11 mouse cellular contexts compared by ENCODE assay signal in the genomic region with DNA sequence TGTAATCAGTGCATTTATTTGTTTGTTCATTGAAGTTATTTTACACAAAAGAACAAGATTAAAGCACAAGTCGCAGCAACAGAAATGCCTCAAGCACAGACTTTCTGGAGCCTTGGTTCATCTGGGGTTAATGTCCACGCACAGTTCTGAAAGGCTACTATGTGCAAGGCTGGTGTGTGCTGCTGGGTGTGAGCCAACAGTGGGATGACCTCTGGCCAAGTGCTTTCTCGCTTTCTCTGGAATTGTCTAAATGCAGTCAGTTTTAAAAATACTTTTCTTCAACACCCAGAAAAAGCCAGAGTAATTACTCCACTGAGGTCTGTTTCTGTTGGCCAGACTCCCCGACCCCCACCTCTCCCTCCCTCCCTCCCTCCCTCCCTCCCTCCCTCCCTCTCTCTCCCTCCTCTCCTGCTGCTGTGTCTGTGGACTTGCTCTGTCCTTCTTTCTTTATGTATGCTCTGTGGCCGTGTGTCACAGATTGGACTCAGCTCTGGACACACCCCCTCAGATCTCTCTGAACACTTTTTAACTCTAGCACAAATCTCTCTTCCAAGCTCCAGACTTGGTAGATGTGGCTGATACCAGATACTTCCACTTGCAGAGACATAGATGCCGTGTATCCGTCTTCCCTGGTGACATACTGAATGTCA.
DNase-seq lines count a peak whose midpoint lies in the region; ATAC-seq and TF ChIP-seq lines count a peak whose summit lies in the region.
"Had no signal": no experiment of that assay in that cellular context is flagged by ENCODE, and none has a peak within 500 bp of the region (broad histone marks: within the 10 kb centered on the region; RNA-seq: fewer than 3 reads in every experiment).

No protein-coding gene starts in this region.

- no peak for DNase-seq in heart, adult 8-10 months (ENCODE audit: low spot score)
- peak; percentile 33 for DNase-seq in midbrain, postnatal 0 days (ENCODE audit: low spot score)
- DNase-seq in midbrain, embryonic 10.5 days (ENCODE audit: low spot score), result no peak
- DNase-seq in kidney, adult 2 months, result peak; percentile 86
- DNase-seq in lung, postnatal 4 days, result peak; percentile 38 to 67
- DNase-seq in layer of hippocampus, postnatal 10 days (ENCODE audit: low spot score in 2 of 2), result no peak
- no peak for DNase-seq in thymus, postnatal 10 days (ENCODE audit: low spot score in 2 of 2)
- DNase-seq: forebrain, postnatal 0 days had no signal

- peaks cover 14% of the 10 kb centered on the region for H3K4me1 ChIP-seq in heart, embryonic 13.5 days
- no peaks in the 10 kb centered on the region for H3K4me1 ChIP-seq in midbrain, postnatal 0 days (ENCODE audit: insufficient read depth, low read length)
- H3K4me1 ChIP-seq in midbrain, embryonic 10.5 days, result no peaks in the 10 kb centered on the region
- 0 out of 2 replicates have a peak, but pooled peaks cover 5% of the 10 kb centered on the region for H3K4me1 ChIP-seq in kidney, adult 2 months (ENCODE audit: control insufficient read depth, insufficient read depth, low read length)

- ATAC-seq in heart, embryonic 13.5 days (ENCODE audit: extremely low read depth, insufficient number of reproducible peaks, low FRiP score, low TSS enrichment), result peak; percentile 34; the same call in 1 of the 2 replicates
- no peak for ATAC-seq in midbrain, postnatal 0 days (ENCODE audit: low FRiP score)
- ATAC-seq: activated CD4-positive, CD25-positive, alpha-beta regulatory T cell, adult 4 months; forebrain, postnatal 0 days had no signal

- no peaks in the 10 kb centered on the region for H3K36me3 ChIP-seq in heart, embryonic 13.5 days
- H3K36me3 ChIP-seq in midbrain, postnatal 0 days (ENCODE audit: insufficient read depth, low read length), result no peaks in the 10 kb centered on the region
- no peaks in the 10 kb centered on the region for H3K36me3 ChIP-seq in midbrain, embryonic 10.5 days
- no peaks in the 10 kb centered on the region for H3K36me3 ChIP-seq in kidney, adult 2 months (ENCODE audit: control insufficient read depth, insufficient read depth, low read length)

- TF ChIP-seq CTCF in midbrain, postnatal 0 days (IDR thresholded peaks at IDR 0.05), result no peak
- no peak for TF ChIP-seq CTCF in kidney, adult 2 months (conservative IDR thresholded peaks at IDR 0.05; ENCODE audit: insufficient read depth, insufficient read length, low read depth, low read length)

- TF ChIP-seq POLR2A in kidney, adult 2 months (IDR thresholded peaks at IDR 0.05; ENCODE audit: low read depth, low read length), result no peak

- H3K4me2 ChIP-seq in heart, embryonic 13.5 days, result no peak overlapping the region
- no peak overlapping the region for H3K4me2 ChIP-seq in midbrain, postnatal 0 days (ENCODE audit: low read depth, low read length, poor library complexity, severe bottlenecking)
- H3K4me2 ChIP-seq: hindbrain, embryonic 14.5 days had no signal

- H3K9me3 ChIP-seq in heart, embryonic 13.5 days, result no peaks in the 10 kb centered on the region
- H3K9me3 ChIP-seq in midbrain, postnatal 0 days (ENCODE audit: low read length), result no peaks in the 10 kb centered on the region
- no peaks in the 10 kb centered on the region for H3K9me3 ChIP-seq in midbrain, embryonic 10.5 days (replicated peaks)

- 56% methylated on average over 7 of the region's 7 CpGs for whole genome bisulfite sequencing in heart, embryonic 13.5 days
- WGBS in midbrain, postnatal 0 days, result 63% methylated on average over 7 of the region's 7 CpGs
- 79% methylated on average over 7 of the region's 7 CpGs for WGBS in midbrain, embryonic 10.5 days
- 36% methylated on average over 7 of the region's 7 CpGs for WGBS in kidney, adult 2 months

- no peak overlapping the region for H3K4me3 ChIP-seq in heart, embryonic 13.5 days
- no peak overlapping the region for H3K4me3 ChIP-seq in midbrain, postnatal 0 days (ENCODE audit: low read depth, low read length)
- no peak overlapping the region for H3K4me3 ChIP-seq in midbrain, embryonic 10.5 days
- no peak overlapping the region for H3K4me3 ChIP-seq in kidney, adult 2 months (ENCODE audit: insufficient read depth, low read depth, low read length)

- H3K9ac ChIP-seq in heart, embryonic 13.5 days, result no peak overlapping the region
- H3K9ac ChIP-seq in midbrain, postnatal 0 days (replicated peaks; ENCODE audit: low read length, poor library complexity, severe bottlenecking), result no peak overlapping the region
- H3K9ac ChIP-seq: forebrain, postnatal 0 days; hindbrain, embryonic 14.5 days had no signal

- no peak overlapping the region for H3K27ac ChIP-seq in heart, embryonic 13.5 days (replicated peaks)
- H3K27ac ChIP-seq in midbrain, postnatal 0 days (ENCODE audit: low read depth, low read length), result no peak overlapping the region
- no peak overlapping the region for H3K27ac ChIP-seq in midbrain, embryonic 10.5 days (replicated peaks)
- H3K27ac ChIP-seq in kidney, adult 2 months (ENCODE audit: insufficient read depth, low read depth, low read length), result no peak overlapping the region
- H3K27ac ChIP-seq: hindbrain, embryonic 14.5 days had no signal

- 0 out of 2 replicates have a peak, but pooled peaks cover 11% of the 10 kb centered on the region for H3K27me3 ChIP-seq in heart, embryonic 13.5 days (replicated peaks)
- H3K27me3 ChIP-seq in midbrain, postnatal 0 days (ENCODE audit: insufficient read depth, low read length), result no peaks in the 10 kb centered on the region
- H3K27me3 ChIP-seq in midbrain, embryonic 10.5 days (ENCODE audit: low read depth, poor library complexity, severe bottlenecking), result no peaks in the 10 kb centered on the region
- H3K27me3 ChIP-seq in kidney, adult 2 months (replicated peaks; ENCODE audit: control insufficient read depth, insufficient read depth, low read length), result no peaks in the 10 kb centered on the region

Comparison
In these comparisons a context has a peak if more than half of its experiments do, and no peak if none do; other contexts are left out.
1. DNase-seq: peak in midbrain, postnatal 0 days (single experiment), kidney, adult 2 months (single experiment) and lung, postnatal 4 days (2 of 2); none in heart, adult 8-10 months (single experiment), midbrain, embryonic 10.5 days (single experiment), layer of hippocampus, postnatal 10 days (0 of 2) and thymus, postnatal 10 days (0 of 2).